23 mouse cellular contexts compared by ENCODE assay signal in the genomic region with DNA sequence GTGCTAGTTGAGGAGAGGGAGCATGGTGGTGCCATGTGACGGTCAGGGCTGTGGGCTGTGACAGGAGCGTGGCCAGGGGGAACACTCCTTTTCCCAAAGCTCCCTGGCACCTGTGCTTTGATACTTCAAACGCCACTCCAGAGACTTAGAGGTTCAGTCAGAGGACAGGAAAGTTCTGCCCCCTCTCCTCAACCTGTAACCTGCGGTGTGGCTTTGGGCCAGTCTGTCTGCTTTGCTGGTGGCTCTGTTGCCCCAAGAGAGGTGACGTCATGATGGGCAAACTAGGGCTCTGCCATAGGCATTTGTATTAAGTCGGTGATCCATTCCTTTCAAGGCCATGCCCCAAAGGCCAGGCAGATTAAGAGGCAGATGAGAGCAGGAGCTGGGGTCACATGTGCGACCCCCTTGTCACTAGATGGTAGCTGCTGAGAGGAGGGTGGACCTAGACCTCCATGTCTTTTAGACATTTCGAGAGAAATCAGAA.
"Had no signal": no experiment of that assay in that cellular context is flagged by ENCODE, and none has a peak within 500 bp of the region (broad histone marks: within the 10 kb centered on the region; RNA-seq: fewer than 3 reads in every experiment).

No protein-coding gene starts in this region.

- H3K27ac ChIP-seq: kidney, embryonic 15.5 days; left cerebral cortex, adult 2 months; macrophage; midbrain, embryonic 12.5 days; midbrain, embryonic 15.5 days; neural tube, embryonic 12.5 days had no signal

- H3K4me2 ChIP-seq: kidney, embryonic 15.5 days; limb, embryonic 15.5 days; liver, embryonic 13.5 days; lung, embryonic 14.5 days; midbrain, embryonic 12.5 days; midbrain, embryonic 15.5 days; neural tube, embryonic 12.5 days; neural tube, embryonic 15.5 days had no signal

- H3K9ac ChIP-seq: kidney, embryonic 15.5 days; limb, embryonic 12.5 days; limb, embryonic 15.5 days; lung, embryonic 14.5 days; midbrain, embryonic 12.5 days; midbrain, embryonic 15.5 days; neural tube, embryonic 12.5 days; neural tube, embryonic 15.5 days; stomach, embryonic 15.5 days had no signal

- ATAC-seq: intestine, embryonic 15.5 days; midbrain, embryonic 15.5 days had no signal

- DNase-seq: kidney, adult 11 months; kidney, adult 8-10 months; kidney, postnatal 10 days; kidney, postnatal 36 days; layer of hippocampus, postnatal 36 days; left cerebral cortex, postnatal 4 days; liver, embryonic 13.5 days; lung, embryonic 14.5 days; right cerebral cortex, adult 18-20 months; right cerebral cortex, postnatal 14 days; right cerebral cortex, postnatal 4 days; thymus, postnatal 25 days had no signal

- H3K4me3 ChIP-seq: intestine, embryonic 15.5 days; kidney, embryonic 15.5 days; left cerebral cortex, adult 2 months; limb, embryonic 12.5 days; limb, embryonic 15.5 days; liver, embryonic 13.5 days; midbrain, embryonic 12.5 days; midbrain, embryonic 15.5 days; neural tube, embryonic 12.5 days; neural tube, embryonic 15.5 days; stomach, embryonic 15.5 days had no signal

- H3K36me3 ChIP-seq: intestine, embryonic 15.5 days; kidney, embryonic 15.5 days; limb, embryonic 15.5 days; liver, embryonic 13.5 days; midbrain, embryonic 15.5 days; stomach, embryonic 15.5 days had no signal

- H3K27me3 ChIP-seq: intestine, embryonic 15.5 days; kidney, embryonic 15.5 days; limb, embryonic 12.5 days; limb, embryonic 15.5 days; midbrain, embryonic 12.5 days; midbrain, embryonic 15.5 days; neural tube, embryonic 12.5 days; neural tube, embryonic 15.5 days; stomach, embryonic 15.5 days had no signal

- H3K9me3 ChIP-seq: intestine, embryonic 15.5 days; kidney, embryonic 15.5 days; limb, embryonic 12.5 days; limb, embryonic 15.5 days; liver, embryonic 13.5 days; midbrain, embryonic 12.5 days; midbrain, embryonic 15.5 days; neural tube, embryonic 12.5 days; neural tube, embryonic 15.5 days; stomach, embryonic 15.5 days had no signal
